Mouse (Mus musculus) thymus, adult 18-20 months (tissue): ENCODE measurements around the gene Gipc1.
A peak's percentile ranks its signal among the peaks of the same experiment; 100 is the strongest.

Experiments used
- DNase-seq, 2 experiments: peaks; one replicate each; pipeline ENCODE4 v3.0.0; 2022; ENCODE audit warnings: mixed read lengths in 2 of 2

Gipc1 gene

DNA sequence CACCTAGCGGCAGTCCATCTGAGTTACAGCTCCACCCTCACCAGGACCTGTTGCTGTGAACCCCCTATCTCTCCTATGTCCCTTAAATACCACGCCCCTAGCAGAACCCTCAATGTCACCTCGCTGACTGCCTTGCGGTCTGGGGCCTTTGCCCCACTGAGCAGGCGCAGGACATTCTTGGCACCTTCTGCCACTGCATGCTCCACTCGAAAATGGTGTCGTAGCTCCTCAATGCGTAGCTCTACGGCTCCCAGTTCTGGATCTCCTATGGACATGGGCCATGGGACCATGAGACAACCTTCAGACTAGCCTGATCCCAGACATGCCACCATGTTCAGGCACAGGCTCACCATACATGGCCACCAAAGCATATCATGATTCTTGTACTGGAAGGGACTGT, 32.0 kb downstream of the Gipc1 start:
- no peak for DNase-seq

- no peak for DNase-seq
These were observed 36.8 kb downstream of the Gipc1 start for GRCm38 (mm10) chr8:83689264-83689663.

DNA sequence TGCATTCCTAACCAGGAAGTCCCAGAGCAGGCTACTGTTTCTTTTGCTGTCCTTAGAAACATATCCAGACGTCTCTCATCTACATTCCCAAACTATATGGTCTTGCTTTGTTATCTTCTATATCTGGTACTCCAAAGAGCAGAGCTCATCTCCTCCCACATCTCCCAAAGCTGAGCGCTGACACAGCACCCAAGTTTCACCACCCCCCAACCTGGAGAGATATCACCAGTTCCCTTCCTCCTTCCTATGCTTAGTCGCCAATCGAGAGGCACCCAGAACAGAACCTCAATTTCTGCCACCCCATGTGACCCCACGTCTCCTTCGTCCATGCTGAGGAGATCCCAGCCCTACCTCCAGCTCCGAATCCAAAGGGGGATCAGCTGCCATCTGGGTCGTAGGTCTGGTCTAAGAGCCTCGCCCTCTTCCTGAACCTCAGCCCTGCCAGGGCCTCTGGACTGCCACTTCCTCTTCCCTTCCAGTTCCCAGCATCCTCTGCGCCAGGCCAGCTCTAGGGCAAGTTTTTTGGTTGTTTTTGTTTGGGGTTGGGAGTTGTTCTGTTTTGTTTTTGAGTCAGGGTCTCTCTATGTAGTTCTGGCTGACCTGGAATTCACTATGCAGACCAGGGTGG, 41.2 kb downstream of the Gipc1 start:
- DNase-seq: no peak

- DNase-seq: no peak
These were observed 42.1 kb downstream of the Gipc1 start for GRCm38 (mm10) chr8:83694369-83695160.

- peak in 1 of 2 experiments; percentile 57 for DNase-seq
These were observed 43.1 kb downstream of the Gipc1 start for GRCm38 (mm10) chr8:83695351-83696106.

GRCm38 (mm10) chr8:83697374-83698220, 45.1 kb downstream of the Gipc1 start:
- peak in 1 of 2 experiments; percentile 40 for DNase-seq

DNA sequence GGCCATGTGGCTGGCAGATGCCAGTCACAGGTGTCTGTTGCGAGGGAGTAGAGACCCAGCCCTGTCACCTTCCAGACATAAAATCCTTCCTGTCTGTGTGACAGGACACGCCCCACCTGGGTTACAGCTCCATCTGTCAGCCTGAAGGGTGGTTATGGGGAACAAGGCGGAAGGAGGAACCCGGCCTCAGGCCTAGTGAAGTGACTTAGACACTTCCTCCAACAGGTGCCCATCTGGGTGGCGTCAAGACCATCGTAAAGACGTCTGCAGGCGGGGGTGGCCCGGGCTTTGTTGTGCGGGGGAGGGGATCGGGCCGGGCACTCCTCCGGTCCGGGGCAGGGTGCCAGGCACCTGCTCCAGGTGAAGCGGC, 45.8 kb downstream of the Gipc1 start:
- DNase-seq: peak; percentile 70 to 85

DNA sequence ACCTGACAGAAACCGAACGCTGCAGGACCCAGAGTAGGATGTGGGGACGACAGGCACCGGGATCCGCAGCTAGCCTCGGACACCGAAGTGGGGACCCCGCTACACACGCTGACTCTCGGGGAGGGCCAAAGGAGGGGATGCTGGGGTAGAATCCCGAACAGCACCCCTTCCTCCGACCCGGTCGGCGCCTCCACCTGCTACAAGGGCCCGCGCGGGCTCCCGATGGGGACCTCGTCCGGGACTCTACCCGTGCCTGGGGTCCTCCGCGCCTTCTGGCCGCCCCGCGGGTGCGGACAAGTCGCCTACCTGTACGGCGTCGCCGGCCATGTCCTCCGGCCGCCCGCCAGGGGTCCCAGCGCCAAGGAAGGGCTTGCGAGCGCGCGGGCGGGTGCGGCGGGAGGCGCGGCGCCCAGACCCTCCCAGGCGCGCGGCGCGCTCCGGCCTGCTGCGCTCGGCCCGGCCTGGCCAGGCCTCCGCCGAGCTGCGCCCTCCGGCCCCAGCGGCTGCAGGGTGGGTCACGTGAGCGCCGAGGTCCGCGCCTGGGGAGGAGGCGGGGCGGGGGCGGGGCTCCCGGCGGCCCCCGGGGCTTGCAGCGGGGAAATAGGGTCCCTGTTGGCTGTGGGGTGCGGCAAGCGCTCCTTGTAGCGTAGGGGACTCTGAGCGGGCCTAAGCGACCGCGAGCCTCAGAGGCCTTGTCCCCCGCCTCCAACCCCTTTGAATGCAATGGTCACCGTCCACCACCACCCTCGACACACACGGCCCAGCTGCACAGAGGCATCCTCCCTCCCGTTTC, 46.4 kb downstream of the Gipc1 start, which contains the start of gene Pkn1:
Gene Pkn1, minus strand, starts transcription at position 519 of the 793 bp plus-strand sequence.
- DNase-seq: peak; percentile 66

GRCm38 (mm10) chr8:83699566-83699965, 47.1 kb downstream of the Gipc1 start:
- DNase-seq: no peak

DNA sequence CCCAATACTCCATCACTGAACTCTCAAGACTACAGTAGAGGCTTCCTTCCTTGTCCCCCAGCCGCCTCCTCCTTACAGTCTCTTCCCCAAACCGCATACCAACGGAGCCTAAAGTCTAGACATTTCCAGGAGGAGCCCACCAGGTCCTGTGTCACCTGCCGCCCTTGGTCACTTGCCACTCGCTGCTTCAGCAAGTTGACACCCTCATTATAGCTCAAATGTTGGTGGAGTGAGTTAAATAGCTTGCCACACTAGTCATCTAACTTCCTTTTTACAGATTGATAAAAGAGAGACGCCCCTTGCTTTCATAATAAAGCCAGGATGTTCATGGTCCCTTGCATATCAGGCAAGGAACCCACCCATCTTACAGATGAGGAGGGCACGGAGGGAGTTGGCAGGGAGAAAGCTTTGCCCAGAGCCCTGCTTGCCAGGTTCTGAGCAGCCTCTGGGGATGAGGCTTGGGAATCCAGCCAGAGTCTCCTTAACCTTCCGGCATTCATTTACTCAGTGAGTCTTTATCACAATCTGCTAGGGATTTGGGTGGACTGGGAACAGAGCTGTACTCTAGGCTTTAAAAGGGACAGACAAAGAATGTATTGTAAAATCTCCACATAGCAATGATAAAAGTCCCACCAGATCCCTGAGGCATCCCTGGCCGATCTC, 48.1 kb downstream of the Gipc1 start:
- no peak for DNase-seq

DNA sequence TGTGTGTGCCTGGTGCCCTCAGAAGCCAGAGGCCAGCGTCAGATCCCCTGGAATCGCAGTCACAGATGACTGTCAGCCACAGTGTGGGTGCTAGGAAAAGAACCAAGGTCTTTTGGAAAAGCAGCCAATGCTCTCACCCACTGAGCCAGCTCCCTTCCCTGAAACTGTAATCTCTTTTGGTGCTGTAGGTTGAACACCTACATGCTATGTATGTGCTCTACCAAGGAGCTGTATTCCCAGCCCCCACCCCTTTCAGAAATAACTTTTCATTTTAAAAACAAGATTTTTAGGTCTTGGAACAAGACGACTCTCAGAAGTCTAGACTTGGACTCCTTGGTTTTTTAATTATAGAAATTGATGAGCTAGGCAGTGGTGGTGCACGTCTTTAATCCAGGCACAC, 50.9 kb downstream of the Gipc1 start:
- no peak for DNase-seq

DNA sequence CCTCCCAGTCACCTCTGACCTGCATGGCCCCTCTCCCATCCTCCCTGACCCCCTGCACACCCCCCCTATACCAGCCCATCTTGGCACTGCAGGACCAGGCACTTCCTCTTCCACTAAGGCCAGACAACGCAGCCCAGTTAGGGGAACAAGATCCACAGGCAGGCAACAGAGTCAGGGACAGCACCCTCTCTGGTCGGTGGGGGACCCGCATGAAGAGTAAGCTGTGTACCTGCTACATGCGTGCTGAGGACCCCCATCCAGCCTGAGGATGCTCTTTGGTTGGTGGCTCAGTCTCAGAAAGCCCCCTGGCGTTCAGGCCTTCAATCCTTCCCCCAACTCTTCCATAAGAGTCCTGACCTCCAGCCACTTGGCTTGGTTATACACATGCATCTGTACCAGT, 53.9 kb downstream of the Gipc1 start:
- DNase-seq: no peak

GRCm38 (mm10) chr8:83707554-83707953, 55.1 kb downstream of the Gipc1 start:
- no peak for DNase-seq
